Mouse (Mus musculus) spleen, adult 2 months (tissue): ENCODE measurements around the gene Nek5. TPM values are rescaled to one million over a fixed set of nuclear protein-coding genes. Genes with fewer than 3 reads are reported as not detected.

Experiments
- DNase-seq, 2 experiments: peaks; one replicate each; pipeline versions ENCODE4 v3.0.0 to v3.0.0-alpha.2; 2012 to 2021; ENCODE audit warnings: low spot score in 2 of 2, low read depth in 1 of 2
- H3K27ac ChIP-seq: fragments of 200-500 bp; 2 replicates; pipeline ENCODE4 v1.5.1; 2012; ENCODE audit warnings: low read length, inconsistent platforms; ENCODE audit not compliant: insufficient read depth
- H3K27me3 ChIP-seq: fragments of 200-500 bp; 2 replicates; pipeline ENCODE4 v1.6.1; 2012; ENCODE audit warnings: mild to moderate bottlenecking, moderate library complexity, low read length, inconsistent platforms; ENCODE audit not compliant: control insufficient read depth, insufficient read depth
- H3K36me3 ChIP-seq: fragments of 200-500 bp; 2 replicates; pipeline ENCODE4 v1.6.1; 2012; ENCODE audit warnings: mild to moderate bottlenecking, low read length, inconsistent platforms; ENCODE audit not compliant: control insufficient read depth, insufficient read depth
- H3K4me1 ChIP-seq: fragments of 200-500 bp; 2 replicates; pipeline ENCODE4 v1.6.1; 2011; ENCODE audit warnings: inconsistent platforms; ENCODE audit not compliant: control insufficient read depth, insufficient read depth, insufficient read length
- H3K4me3 ChIP-seq: fragments of 200-500 bp; 2 replicates; pipeline ENCODE4 v1.5.1; 2011; ENCODE audit warnings: mild to moderate bottlenecking, inconsistent platforms; ENCODE audit not compliant: insufficient read depth, insufficient read length; ENCODE audit errors: extremely low read depth
- CTCF ChIP-seq: fragments of 200-500 bp; IDR thresholded peaks from 2 replicates; pipeline ENCODE4 v1.5.1; 2011; ENCODE audit warnings: mild to moderate bottlenecking, inconsistent platforms; ENCODE audit not compliant: insufficient read depth, insufficient read length, insufficient replicate concordance; ENCODE audit errors: extremely low read depth
- POLR2A ChIP-seq: fragments of 200-500 bp; IDR thresholded peaks from 2 replicates; pipeline ENCODE4 v1.6.1; 2011; ENCODE audit warnings: low read depth, low read length, inconsistent platforms
- WGBS: fragments of 180-500 bp; shearing (Covaris S2); methylation state at CpG from one replicate; pipeline ENCODE4 v1.1.7; 2018; 5-methylcytosine and 5-hydroxymethylcytosine counted together
- polyA plus RNA-seq: library from polyadenylated mRNA; depleted of rRNA; stranded (reverse); fragments of >200 nt; gene quantifications from 2 replicates; pipeline ENCODE4 v1.2.3, GENCODE M21; 2012; rRNA removed

Nek5 gene
- polyA plus RNA-seq, 1 experiment, result not detected

DNA sequence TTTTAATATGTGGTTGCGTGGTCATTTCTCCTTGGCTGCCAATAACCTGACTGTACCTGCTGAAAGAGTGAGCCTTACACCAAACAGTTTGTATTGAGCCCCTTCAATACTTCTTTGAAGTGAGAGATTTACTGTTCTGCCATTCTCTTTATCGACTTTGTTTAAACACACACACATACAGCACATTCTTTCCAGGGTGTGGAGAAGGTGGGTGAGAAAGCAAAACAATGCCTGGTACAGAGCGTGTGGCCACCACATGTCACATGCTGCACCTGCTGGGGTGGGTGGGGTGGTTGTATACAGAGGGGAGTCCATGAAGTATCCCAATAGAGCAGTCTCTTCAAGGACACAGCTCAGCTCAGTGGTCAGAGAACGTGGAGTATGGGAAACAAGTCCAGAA is 99.6 kb downstream of the Nek5 start:
- H3K27ac ChIP-seq, result no peak overlapping the region
- TF ChIP-seq POLR2A, result no peak
- TF ChIP-seq CTCF, result no peak
- WGBS, result 69% methylated on average over 4 of the region's 4 CpGs

More for the DNA sequence above, 99.6 kb downstream of the Nek5 start:
- Histone ChIP-seq H3K27me3 (no peaks in the 10 kb centered on the region), H3K36me3 (no peaks in the 10 kb centered on the region), H3K4me3 (no peak overlapping the region), H3K4me1 (no peaks in the 10 kb centered on the region)
- DNase-seq, result no peak

Other genes with a start within 250 kb of the Nek5 start
- gene Defb9, start 239.6 kb downstream of the Nek5 start, polyA plus RNA-seq, result not detected in 2 replicates
- gene Defb11, start 218.6 kb downstream of the Nek5 start, polyA plus RNA-seq, result not detected in 2 replicates
- not detected in 2 replicates for gene Defb15, start 192.3 kb downstream of the Nek5 start, polyA plus RNA-seq
- gene Defb35, start 186.7 kb downstream of the Nek5 start, polyA plus RNA-seq, result not detected in 2 replicates
- not detected in 2 replicates for gene Defb13, start 178.3 kb downstream of the Nek5 start, polyA plus RNA-seq
- gene Fam90a1a, start 166.3 kb downstream of the Nek5 start, polyA plus RNA-seq, result not detected in 2 replicates
- not detected in 2 replicates for gene Ccdc70, start 155.3 kb downstream of the Nek5 start, polyA plus RNA-seq
- gene Atp7b, start 64.7 kb downstream of the Nek5 start, polyA plus RNA-seq, result 1.1 TPM in 2 replicates
- 1.2 and 2.3 TPM in 2 replicates for gene Alg11, start 64.3 kb downstream of the Nek5 start, polyA plus RNA-seq
- gene Nek3, start 41.4 kb upstream of the Nek5 start, polyA plus RNA-seq, result 0.74 and 1.0 TPM in 2 replicates
- gene Ckap2, start 60.8 kb upstream of the Nek5 start, polyA plus RNA-seq, result 1.8 and 2.6 TPM in 2 replicates
- gene Vps36, start 67.8 kb upstream of the Nek5 start, polyA plus RNA-seq, result 5.2 and 5.9 TPM in 2 replicates
- gene Thsd1, start 102.3 kb upstream of the Nek5 start, polyA plus RNA-seq, result 2.1 and 2.3 TPM in 2 replicates
- gene Tpte, start 158.4 kb upstream of the Nek5 start, polyA plus RNA-seq, result not detected in 2 replicates